Mouse (Mus musculus) B cell, adult 67 days (primary cell): ENCODE measurements around the gene Sit1. TPM values are rescaled to one million over a fixed set of nuclear protein-coding genes. Genes with fewer than 3 reads are reported as not detected.

Experiments used
- total RNA-seq, 2 experiments: library from RNA; stranded (reverse); gene quantifications; 4 replicates each; pipeline ENCODE4 v1.2.4; 2023

Gene Sit1
- 10 to 100 TPM; 10.3 to 18.2 TPM for total RNA-seq

GRCm38 (mm10) chr4:43483535-43484091 is at the start of gene Sit1:
Gene Sit1, minus strand, starts transcription at chr4:43483734.

DNA sequence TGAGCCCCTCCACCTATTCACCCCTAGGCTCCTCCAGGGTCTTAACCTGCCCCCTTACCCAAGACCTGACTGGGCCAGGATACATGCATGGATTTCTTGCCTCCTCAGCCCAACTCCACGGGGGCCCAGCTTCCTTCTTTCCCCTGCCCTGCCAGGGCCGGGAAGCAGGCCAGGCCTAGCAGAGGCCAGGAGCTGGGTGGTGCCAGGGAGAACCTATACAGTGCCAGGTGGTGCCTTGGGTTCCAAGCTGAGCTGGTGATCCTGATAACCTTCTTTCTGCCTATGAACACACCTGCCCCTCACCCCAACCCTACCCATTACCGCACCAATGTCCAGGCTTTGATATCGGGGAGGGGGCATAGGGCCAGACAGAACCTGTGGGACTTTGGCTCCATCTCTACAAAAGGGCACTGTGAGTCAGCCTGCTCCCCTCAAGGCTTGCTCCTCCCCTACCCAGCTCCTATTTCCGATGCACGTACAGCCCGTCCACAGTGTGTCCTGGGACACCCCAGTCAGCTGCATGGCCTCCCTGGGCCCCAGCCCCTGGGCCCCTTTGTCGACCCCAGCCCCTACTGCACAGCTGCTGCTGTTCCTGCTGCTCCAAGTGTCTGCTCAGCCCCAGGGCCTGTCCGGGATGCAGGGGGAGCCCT is 23.1 kb upstream of the Sit1 start, which contains the start of gene Car9:
Gene Car9 (plus strand): TSS at position 431 of the 650 bp plus-strand sequence.

DNA sequence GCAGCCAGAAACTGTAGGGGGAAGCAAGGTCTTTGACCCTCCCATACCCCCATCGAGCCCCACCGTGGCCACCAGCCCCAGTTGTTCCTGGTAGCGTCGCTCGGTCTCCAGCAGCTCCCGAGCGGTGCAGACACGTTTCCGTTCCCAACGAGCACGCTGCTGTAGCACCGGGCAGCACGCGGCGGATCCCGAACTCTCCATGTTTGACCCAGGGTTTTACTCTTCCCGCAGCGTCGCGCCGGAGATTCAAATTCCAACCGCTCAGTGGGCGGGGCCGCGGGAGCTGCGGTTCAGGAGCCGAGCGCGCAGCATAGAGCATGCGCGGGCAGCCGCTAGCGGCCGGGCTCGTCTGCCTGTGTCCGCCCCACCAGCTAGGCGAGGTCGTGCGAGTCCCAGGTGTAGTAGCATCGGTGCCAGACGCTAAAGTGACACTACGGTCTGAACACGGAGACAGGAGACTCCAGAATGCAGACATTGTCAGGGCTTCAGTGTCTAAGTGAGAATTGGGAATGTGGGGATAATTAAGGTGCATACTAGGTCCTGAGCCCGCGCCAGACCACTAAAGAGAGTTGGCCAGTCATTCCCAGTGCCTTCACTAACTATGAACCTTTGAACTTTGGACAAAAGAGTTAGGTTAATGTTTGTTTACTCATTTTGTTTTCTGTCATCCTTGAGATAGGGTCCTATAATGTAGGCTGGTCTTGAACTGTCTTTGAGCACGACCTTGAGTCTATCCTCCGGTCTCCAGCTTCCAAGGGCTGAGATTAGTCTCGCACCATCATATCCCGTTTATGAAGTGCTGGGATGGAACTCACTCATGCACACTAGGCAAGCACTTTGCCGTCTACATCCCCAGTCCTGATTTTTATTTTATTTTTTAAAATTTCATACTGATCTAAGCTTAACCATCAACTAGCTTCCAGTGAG is 16.1 kb upstream of the Sit1 start, which contains the start of gene Arhgef39:
Gene Arhgef39 (minus strand): TSS at position 289 of the 927 bp plus-strand sequence.

DNA sequence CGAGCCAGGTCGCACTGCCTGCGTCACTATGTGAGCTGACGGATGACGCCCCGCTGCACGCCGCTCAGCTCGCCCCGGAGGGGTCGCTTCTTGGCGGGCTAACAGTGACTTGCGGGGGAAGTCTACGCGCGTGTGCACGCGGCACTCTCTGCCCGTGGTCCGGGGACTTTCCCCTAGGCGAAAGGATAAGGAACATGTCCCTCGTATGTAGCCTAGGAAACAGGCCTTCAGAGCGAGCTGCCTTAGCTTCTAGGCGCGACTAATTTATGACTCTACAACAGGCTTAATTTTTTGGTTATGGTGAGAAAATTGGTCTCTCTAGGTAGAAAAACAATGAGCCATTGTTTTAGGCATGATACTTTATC is 9.3 kb upstream of the Sit1 start, which contains the start of gene Ccdc107:
Gene Ccdc107 (plus strand): TSS at position 80 of the 365 bp plus-strand sequence.

GRCm38 (mm10) chr4:43454041-43454836 is 29.3 kb downstream of the Sit1 start, which contains the start of gene Cd72:
Gene Cd72, minus strand, starts transcription at chr4:43454628.

DNA sequence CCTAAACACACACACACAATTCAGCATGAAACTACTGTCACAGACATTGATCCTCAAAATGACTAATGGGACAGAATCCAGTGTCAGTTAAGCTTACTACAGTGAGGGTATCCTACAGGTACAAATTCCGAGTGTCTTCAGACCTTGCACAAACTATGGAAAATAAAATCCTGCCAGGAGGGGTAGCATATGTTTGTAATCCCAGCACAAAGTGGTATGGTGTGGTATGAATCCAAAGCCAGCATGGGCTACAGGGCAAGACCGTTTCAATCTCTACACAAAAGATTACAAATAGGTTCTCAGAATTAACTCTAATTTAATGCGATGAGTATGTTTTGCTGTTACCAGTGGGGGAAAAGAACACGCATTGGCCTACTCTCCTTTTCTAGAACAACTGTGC is 41.9 kb downstream of the Sit1 start, which contains the start of gene Tesk1:
Gene Tesk1 (plus strand): TSS at position 301 of the 400 bp plus-strand sequence.

Other genes with a start within 250 kb of the Sit1 start
- gene Atp8b5, start 216.6 kb downstream of the Sit1 start, total RNA-seq = not detected
- gene Rusc2, start 101.8 kb downstream of the Sit1 start, total RNA-seq = not detected
- gene Fam166b, start 54.6 kb downstream of the Sit1 start, total RNA-seq = not detected
- gene Tesk1, start 41.8 kb downstream of the Sit1 start, total RNA-seq = 10 to 100 TPM; 71.2 to 74.1 TPM
- 100 to 1,000 TPM; 512 to 548 TPM for gene Cd72, start 29.1 kb downstream of the Sit1 start, total RNA-seq
- gene Ccdc107, start 9.2 kb upstream of the Sit1 start, total RNA-seq = 10 to 100 TPM; 27.5 to 31.2 TPM
- gene Arhgef39, start 16.0 kb upstream of the Sit1 start, total RNA-seq = 1 to 10 TPM; 1.5 to 2.7 TPM
- under 1 TPM; 0.32 to 0.86 TPM for gene Car9, start 23.2 kb upstream of the Sit1 start, total RNA-seq
- gene Tpm2, start 40.0 kb upstream of the Sit1 start, total RNA-seq = not detected
- 10 to 100 TPM; 68.9 to 74.4 TPM for gene Creb3, start 78.6 kb upstream of the Sit1 start, total RNA-seq
- 100 to 1,000 TPM; 274 to 317 TPM for gene Tln1, start 79.0 kb upstream of the Sit1 start, total RNA-seq
- 10 to 100 TPM; 55.0 to 64.4 TPM for gene Rgp1, start 95.0 kb upstream of the Sit1 start, total RNA-seq
- gene Gba2, start 95.1 kb upstream of the Sit1 start, total RNA-seq = 10 to 100 TPM; 43.2 to 50.3 TPM
- gene Msmp, start 100.8 kb upstream of the Sit1 start, total RNA-seq = not detected
- 1 to 10 TPM; 1.4 to 4.2 TPM for gene Npr2, start 148.2 kb upstream of the Sit1 start, total RNA-seq
- gene Spag8, start 169.9 kb upstream of the Sit1 start, total RNA-seq = under 1 TPM in 1 of 2 experiments, not detected in 1; 0.52 TPM
- 10 to 100 TPM; 21.1 to 23.2 TPM for gene Hint2, start 172.7 kb upstream of the Sit1 start, total RNA-seq
- 1 to 10 TPM; 3.4 to 5.9 TPM for gene Tmem8b, start 185.2 kb upstream of the Sit1 start, total RNA-seq
- gene Fam221b, start 185.4 kb upstream of the Sit1 start, total RNA-seq = under 1 TPM in 1 of 2 experiments, not detected in 1; 0.15 TPM
- gene Olfr70, start 217.1 kb upstream of the Sit1 start, total RNA-seq = not detected
- not detected for gene Olfr71, start 226.5 kb upstream of the Sit1 start, total RNA-seq
- gene Hrct1, start 243.5 kb upstream of the Sit1 start, total RNA-seq = not detected
- gene Spaar, start 246.3 kb upstream of the Sit1 start, total RNA-seq = not detected